Mouse (Mus musculus): ENCODE data around the gene Spock2. TPM values are rescaled to one million over a fixed set of nuclear protein-coding genes. Genes with fewer than 3 reads are reported as not detected.

Spock2 gene
- total and polyA plus RNA-seq, 3 experiments = 0.03 TPM; not detected in 2

- Histone ChIP-seq H3K79me2 (ENCODE audit: control insufficient read depth, insufficient read depth, low read length, poor library complexity) (no peaks in the 10 kb centered on the region), H3K9ac (ENCODE audit: control insufficient read depth, low read depth, low read length, poor library complexity, severe bottlenecking) (no peak overlapping the region), H3K27me3 (ENCODE audit: control insufficient read depth in 1 of 2, insufficient read depth in 2 of 2, low read length in 2 of 2) (no peaks in the 10 kb centered on the region; a peak in 2 of 4 replicates), H3K27ac (ENCODE audit: control insufficient read depth, low read depth, low read length) (no peak overlapping the region), H3K4me3 (ENCODE audit: control insufficient read depth in 1 of 2, insufficient read depth in 1 of 2, low read depth in 2 of 2, low read length in 2 of 2) (no peak overlapping the region), H3K4me1 (ENCODE audit: control insufficient read depth in 1 of 2, insufficient read depth in 2 of 2, low read length in 2 of 2) (no peaks in the 10 kb centered on the region), H3K36me3 (ENCODE audit: control insufficient read depth in 1 of 2, insufficient read depth in 2 of 2, low read length in 2 of 2) (no peaks in the 10 kb centered on the region), H3K9me3 (replicated peaks; ENCODE audit: insufficient read depth, low read length) (no peaks in the 10 kb centered on the region)
- DNase-seq (ENCODE audit: low read depth, low spot score) = no peak
- TF ChIP-seq POLR2A (IDR thresholded peaks at IDR 0.05; ENCODE audit: control insufficient read depth in 1 of 2, insufficient read depth in 1 of 2, low read depth in 1 of 2, low read length in 2 of 2, poor library complexity in 1 of 2) (no peak), KAT2A (conservative IDR thresholded peaks at IDR 0.05; ENCODE audit: low read depth, low read length) (no peak), TBP (IDR thresholded peaks at IDR 0.05; ENCODE audit: low read depth, low read length) (no peak), ZNF384 (IDR thresholded peaks at IDR 0.05; ENCODE audit: low read depth, low read length) (no peak), NRF1 (IDR thresholded peaks at IDR 0.05; ENCODE audit: insufficient read depth, low read depth, low read length, poor library complexity, severe bottlenecking) (no peak), MEF2A (IDR thresholded peaks at IDR 0.05; ENCODE audit: extremely low read depth, insufficient replicate concordance, low read depth, low read length, poor library complexity, severe bottlenecking) (no peak), RCOR1 (IDR thresholded peaks at IDR 0.05; ENCODE audit: low read depth, low read length) (no peak), UBTF (IDR thresholded peaks at IDR 0.05; ENCODE audit: borderline replicate concordance, insufficient read depth, low read depth, low read length) (no peak), CTCF (IDR thresholded peaks at IDR 0.05 in 2 of 3, conservative IDR thresholded peaks at IDR 0.05 in 1 of 3; ENCODE audit: control insufficient read depth in 1 of 3, insufficient read depth in 1 of 3, low read depth in 2 of 3, low read length in 3 of 3, poor library complexity in 1 of 3, severe bottlenecking in 1 of 3) (no peak), ZC3H11A (IDR thresholded peaks at IDR 0.05; ENCODE audit: low read depth, low read length) (no peak), POLR2AphosphoS5 (IDR thresholded peaks at IDR 0.05; ENCODE audit: borderline replicate concordance, low read depth, low read length) (no peak), EP300 (IDR thresholded peaks at IDR 0.05; ENCODE audit: low read depth in 1 of 2, low read length in 2 of 2) (no peak), TAL1 (IDR thresholded peaks at IDR 0.05; ENCODE audit: low read length) (no peak), MYB (IDR thresholded peaks at IDR 0.05; ENCODE audit: low read depth, low read length) (no peak), USF2 (IDR thresholded peaks at IDR 0.05; ENCODE audit: borderline replicate concordance in 1 of 2, insufficient read depth in 1 of 2, low read depth in 1 of 2, low read length in 2 of 2) (no peak), MXI1 (IDR thresholded peaks at IDR 0.05; ENCODE audit: low read depth, low read length) (no peak), SIN3A (IDR thresholded peaks at IDR 0.05; ENCODE audit: low read length) (no peak), USF1 (IDR thresholded peaks at IDR 0.05; ENCODE audit: low read depth, low read length) (no peak), MAFK (IDR thresholded peaks at IDR 0.05; ENCODE audit: borderline replicate concordance, low read depth, low read length) (no peak)
Measured at GRCm38 (mm10) chr10:60162973-60163255, 56.9 kb downstream of the Spock2 start.

GRCm38 (mm10) chr10:60164869-60165268 lies 58.9 kb downstream of the Spock2 start:
- DNase-seq (ENCODE audit: low read depth, low spot score) = no peak
- H3K4me1 ChIP-seq (ENCODE audit: control insufficient read depth in 1 of 2, insufficient read depth in 2 of 2, low read length in 2 of 2) = no peaks in the 10 kb centered on the region
- H3K27ac ChIP-seq (ENCODE audit: control insufficient read depth, low read depth, low read length) = no peak overlapping the region
- no peaks in the 10 kb centered on the region for H3K79me2 ChIP-seq (ENCODE audit: control insufficient read depth, insufficient read depth, low read length, poor library complexity)
- no peaks in the 10 kb centered on the region; a peak in 2 of 4 replicates for H3K27me3 ChIP-seq (ENCODE audit: control insufficient read depth in 1 of 2, insufficient read depth in 2 of 2, low read length in 2 of 2)
- no peaks in the 10 kb centered on the region for H3K36me3 ChIP-seq (ENCODE audit: control insufficient read depth in 1 of 2, insufficient read depth in 2 of 2, low read length in 2 of 2)
- no peak overlapping the region for H3K4me3 ChIP-seq (ENCODE audit: control insufficient read depth in 1 of 2, insufficient read depth in 1 of 2, low read depth in 2 of 2, low read length in 2 of 2)
- no peak overlapping the region for H3K9ac ChIP-seq (ENCODE audit: control insufficient read depth, low read depth, low read length, poor library complexity, severe bottlenecking)
- no peak for TF ChIP-seq ETS1 (IDR thresholded peaks at IDR 0.05; ENCODE audit: low read depth, low read length)
- no peak for TF ChIP-seq SMC3 (IDR thresholded peaks at IDR 0.05; ENCODE audit: low read depth, low read length)
- no peak for TF ChIP-seq CHD1 (IDR thresholded peaks at IDR 0.05; ENCODE audit: low read depth, low read length)
- no peak for TF ChIP-seq USF2 (IDR thresholded peaks at IDR 0.05; ENCODE audit: borderline replicate concordance in 1 of 2, insufficient read depth in 1 of 2, low read depth in 1 of 2, low read length in 2 of 2)
- no peaks in the 10 kb centered on the region for H3K9me3 ChIP-seq (replicated peaks; ENCODE audit: insufficient read depth, low read length)
